Mouse (Mus musculus): ENCODE results near the gene Rap2b. TPM values are rescaled to one million over a fixed set of nuclear protein-coding genes. Genes with fewer than 3 reads are reported as not detected.

Rap2b gene
- 2.3 and 5.0 TPM in 2 replicates for polyA plus RNA-seq (2012; rRNA removed)

DNA sequence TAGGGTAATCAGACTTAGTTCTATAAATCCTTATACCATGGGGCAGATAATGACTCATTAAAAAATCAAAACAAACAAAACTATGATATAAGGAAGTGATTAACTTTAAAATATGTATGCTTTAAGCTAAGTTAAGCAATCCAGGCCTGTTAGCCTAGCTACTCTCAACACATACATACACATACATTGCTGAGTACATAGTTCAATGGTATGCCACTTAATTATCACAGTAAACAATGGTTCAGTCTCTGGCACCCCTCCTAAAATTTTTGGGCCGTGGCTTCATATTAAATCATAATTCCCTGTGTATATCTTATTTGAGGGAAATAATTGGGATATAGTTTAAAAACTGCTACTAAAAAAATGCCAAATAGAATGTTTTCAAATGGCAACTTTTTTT, at the start of gene Rap2b:
Gene Rap2b, plus strand, starts transcription at position 301 of the 400 bp plus-strand sequence.
- Histone ChIP-seq H3K4me3 (ENCODE audit: low read depth, low read length) (no peak within 1 kb of the TSS), H3K4me1 (ENCODE audit: control insufficient read depth, insufficient read depth, insufficient read length, low read length) (no peaks in the 10 kb centered on the region), H3K27ac (ENCODE audit: insufficient read depth, low read depth, low read length) (no peak within 1 kb of the TSS), H3K27me3 (ENCODE audit: control insufficient read depth, insufficient read depth, low read length) (no peaks in the 10 kb centered on the region), H3K36me3 (ENCODE audit: control insufficient read depth, insufficient read depth, low read length) (no peaks in the 10 kb centered on the region)
- WGBS: 44% methylated on average over 1 of the region's 1 CpGs
- no peak for TF ChIP-seq CTCF (IDR thresholded peaks at IDR 0.05; ENCODE audit: extremely low read depth, insufficient read length, insufficient replicate concordance, low read depth, low read length)
- TF ChIP-seq POLR2A (IDR thresholded peaks at IDR 0.05; ENCODE audit: low read depth, low read length): no peak

GRCm38 (mm10) chr3:61315002-61315401, 46.4 kb upstream of the Rap2b start:
- H3K27me3 ChIP-seq (ENCODE audit: control insufficient read depth, insufficient read depth, low read length): no peaks in the 10 kb centered on the region
- 21% methylated on average over 2 of the region's 2 CpGs for WGBS
- no peak for TF ChIP-seq CTCF (IDR thresholded peaks at IDR 0.05; ENCODE audit: extremely low read depth, insufficient read length, insufficient replicate concordance, low read depth, low read length)
- no peak overlapping the region for H3K27ac ChIP-seq (ENCODE audit: insufficient read depth, low read depth, low read length)
- no peaks in the 10 kb centered on the region for H3K4me1 ChIP-seq (ENCODE audit: control insufficient read depth, insufficient read depth, insufficient read length, low read length)
- H3K4me3 ChIP-seq (ENCODE audit: low read depth, low read length): no peak overlapping the region
- H3K36me3 ChIP-seq (ENCODE audit: control insufficient read depth, insufficient read depth, low read length): no peaks in the 10 kb centered on the region

DNA sequence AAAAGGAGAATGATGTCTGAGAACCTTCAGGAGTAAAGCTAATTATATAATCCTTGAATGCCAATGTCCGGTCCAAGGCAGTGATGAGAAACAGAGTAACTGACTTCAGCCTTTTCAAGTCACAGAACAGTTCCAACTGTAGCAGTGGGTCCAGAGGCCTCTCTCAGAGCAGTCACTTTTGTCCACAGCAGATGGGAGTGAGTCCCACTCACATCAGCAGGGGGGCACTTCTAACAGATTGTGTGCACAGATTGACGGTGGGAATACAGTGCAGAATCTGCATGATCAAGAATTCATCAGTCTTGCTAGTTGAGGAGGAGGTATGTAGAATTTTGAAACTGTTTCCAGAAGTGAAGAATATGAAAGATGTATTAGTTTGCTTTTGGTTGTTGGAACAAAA, 41.4 kb upstream of the Rap2b start:
- TF ChIP-seq CTCF (IDR thresholded peaks at IDR 0.05; ENCODE audit: extremely low read depth, insufficient read length, insufficient replicate concordance, low read depth, low read length) (no peak), POLR2A (IDR thresholded peaks at IDR 0.05; ENCODE audit: low read depth, low read length) (no peak)
- Histone ChIP-seq H3K4me1 (ENCODE audit: control insufficient read depth, insufficient read depth, insufficient read length, low read length) (no peaks in the 10 kb centered on the region), H3K27ac (ENCODE audit: insufficient read depth, low read depth, low read length) (no peak overlapping the region), H3K4me3 (ENCODE audit: low read depth, low read length) (no peak overlapping the region), H3K27me3 (ENCODE audit: control insufficient read depth, insufficient read depth, low read length) (no peaks in the 10 kb centered on the region), H3K36me3 (ENCODE audit: control insufficient read depth, insufficient read depth, low read length) (no peaks in the 10 kb centered on the region)
- WGBS: 87% methylated on average over 2 of the region's 2 CpGs

DNA sequence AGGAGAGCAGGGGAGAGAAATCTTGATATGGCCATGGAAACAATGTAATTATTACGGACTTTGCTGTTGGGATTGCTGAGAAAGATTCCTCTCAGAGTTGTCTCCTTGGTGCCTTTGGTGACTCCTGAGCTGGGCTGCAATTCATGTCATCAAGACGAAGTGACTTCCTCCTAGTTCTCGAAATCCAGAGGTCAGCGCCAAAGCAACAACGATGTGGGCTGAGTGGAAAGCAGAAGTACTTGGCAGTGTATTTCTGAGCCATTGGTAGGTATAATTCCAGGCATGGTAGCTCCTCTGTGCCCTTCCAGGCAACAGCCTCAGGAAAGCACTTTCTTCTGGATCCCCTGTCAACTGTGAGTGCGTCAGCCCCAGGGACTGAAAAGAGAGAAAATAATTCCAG, 39.8 kb upstream of the Rap2b start:
- Histone ChIP-seq H3K27me3 (ENCODE audit: control insufficient read depth, insufficient read depth, low read length) (no peaks in the 10 kb centered on the region), H3K4me1 (ENCODE audit: control insufficient read depth, insufficient read depth, insufficient read length, low read length) (no peaks in the 10 kb centered on the region), H3K36me3 (ENCODE audit: control insufficient read depth, insufficient read depth, low read length) (no peaks in the 10 kb centered on the region), H3K4me3 (ENCODE audit: low read depth, low read length) (no peak overlapping the region), H3K27ac (ENCODE audit: insufficient read depth, low read depth, low read length) (no peak overlapping the region)
- TF ChIP-seq POLR2A (IDR thresholded peaks at IDR 0.05; ENCODE audit: low read depth, low read length) (no peak), CTCF (IDR thresholded peaks at IDR 0.05; ENCODE audit: extremely low read depth, insufficient read length, insufficient replicate concordance, low read depth, low read length) (no peak)
- 77% methylated on average over 6 of the region's 6 CpGs for WGBS

DNA sequence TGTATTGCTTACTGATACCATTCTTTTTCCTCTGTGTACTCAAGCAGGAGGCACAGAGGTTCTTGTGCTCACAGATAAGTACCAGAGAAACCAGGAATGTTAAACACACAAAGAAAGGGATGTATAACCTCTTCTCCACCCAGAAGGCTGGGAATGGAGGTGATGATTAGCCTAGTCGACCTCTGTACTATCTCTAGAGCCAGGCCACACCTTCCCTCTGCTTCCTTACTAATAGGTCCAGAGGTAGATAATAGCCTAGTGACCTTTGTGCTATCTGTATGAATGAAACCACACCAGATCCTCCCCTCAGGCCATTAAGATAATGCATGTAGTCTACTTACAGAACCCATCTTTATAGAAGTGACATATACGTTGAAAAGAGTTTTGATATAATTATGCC, 25.2 kb upstream of the Rap2b start:
- H3K27ac ChIP-seq (ENCODE audit: insufficient read depth, low read depth, low read length): 0 out of 2 replicates have a peak overlapping the region, but pooled peaks have one; percentile 25
- no peaks in the 10 kb centered on the region for H3K36me3 ChIP-seq (ENCODE audit: control insufficient read depth, insufficient read depth, low read length)
- no peak overlapping the region for H3K4me3 ChIP-seq (ENCODE audit: low read depth, low read length)
- H3K4me1 ChIP-seq (ENCODE audit: control insufficient read depth, insufficient read depth, insufficient read length, low read length): peaks cover 15% of the 10 kb centered on the region; the same call in 1 of the 2 replicates
- TF ChIP-seq POLR2A (IDR thresholded peaks at IDR 0.05; ENCODE audit: low read depth, low read length) (no peak), CTCF (IDR thresholded peaks at IDR 0.05; ENCODE audit: extremely low read depth, insufficient read length, insufficient replicate concordance, low read depth, low read length) (no peak)
- no peaks in the 10 kb centered on the region for H3K27me3 ChIP-seq (ENCODE audit: control insufficient read depth, insufficient read depth, low read length)
- 16% methylated on average over 2 of the region's 2 CpGs for WGBS

- Histone ChIP-seq H3K4me1 (ENCODE audit: control insufficient read depth, insufficient read depth, insufficient read length, low read length) (peaks cover 12% of the 10 kb centered on the region; the same call in 1 of the 2 replicates), H3K27me3 (ENCODE audit: control insufficient read depth, insufficient read depth, low read length) (no peaks in the 10 kb centered on the region), H3K36me3 (ENCODE audit: control insufficient read depth, insufficient read depth, low read length) (no peaks in the 10 kb centered on the region), H3K4me3 (ENCODE audit: low read depth, low read length) (no peak overlapping the region), H3K27ac (ENCODE audit: insufficient read depth, low read depth, low read length) (no peak overlapping the region)
- TF ChIP-seq POLR2A (IDR thresholded peaks at IDR 0.05; ENCODE audit: low read depth, low read length): no peak
- TF ChIP-seq CTCF (IDR thresholded peaks at IDR 0.05; ENCODE audit: extremely low read depth, insufficient read length, insufficient replicate concordance, low read depth, low read length): no peak
- 73% methylated on average over 3 of the region's 3 CpGs for WGBS
Observed at GRCm38 (mm10) chr3:61337230-61337629, 24.2 kb upstream of the Rap2b start.

GRCm38 (mm10) chr3:61340321-61340720, 21.1 kb upstream of the Rap2b start:
- no peak for TF ChIP-seq POLR2A (IDR thresholded peaks at IDR 0.05; ENCODE audit: low read depth, low read length)
- TF ChIP-seq CTCF (IDR thresholded peaks at IDR 0.05; ENCODE audit: extremely low read depth, insufficient read length, insufficient replicate concordance, low read depth, low read length): no peak
- Histone ChIP-seq H3K4me1 (ENCODE audit: control insufficient read depth, insufficient read depth, insufficient read length, low read length) (peaks cover 12% of the 10 kb centered on the region; the same call in 1 of the 2 replicates), H3K4me3 (ENCODE audit: low read depth, low read length) (no peak overlapping the region), H3K27ac (ENCODE audit: insufficient read depth, low read depth, low read length) (peak overlapping the region; percentile 28), H3K27me3 (ENCODE audit: control insufficient read depth, insufficient read depth, low read length) (no peaks in the 10 kb centered on the region), H3K36me3 (ENCODE audit: control insufficient read depth, insufficient read depth, low read length) (no peaks in the 10 kb centered on the region)
- WGBS: 77% methylated on average over 5 of the region's 5 CpGs
